Mouse (Mus musculus): ENCODE data around the gene Sdhb.

- no peak for TF ChIP-seq CTCF (IDR thresholded peaks at IDR 0.05; ENCODE audit: low read depth, low read length)
- no peak for TF ChIP-seq POLR2A (IDR thresholded peaks at IDR 0.05; ENCODE audit: insufficient read depth, low read length)
- no peak for TF ChIP-seq EP300 (IDR thresholded peaks at IDR 0.05; ENCODE audit: insufficient read depth, low read depth, low read length)
Measured at GRCm38 (mm10) chr4:140950574-140950973, 10.4 kb upstream of the Sdhb start.
